Mouse (Mus musculus) bone marrow, adult 2 months (tissue): ENCODE results near the gene Cdk8.

Experiments
- CTCF ChIP-seq: fragments of 200-500 bp; IDR thresholded peaks from 2 replicates; pipeline ENCODE4 v1.5.1; 2011; ENCODE audit warnings: low read length, control low read depth; ENCODE audit not compliant: control insufficient read depth, insufficient read depth
- POLR2A ChIP-seq: fragments of 200-500 bp; IDR thresholded peaks from 2 replicates; pipeline ENCODE4 v1.6.1; 2011; ENCODE audit warnings: low read depth, mild to moderate bottlenecking, control low read depth, low read length, borderline replicate concordance; ENCODE audit not compliant: control insufficient read depth

DNA sequence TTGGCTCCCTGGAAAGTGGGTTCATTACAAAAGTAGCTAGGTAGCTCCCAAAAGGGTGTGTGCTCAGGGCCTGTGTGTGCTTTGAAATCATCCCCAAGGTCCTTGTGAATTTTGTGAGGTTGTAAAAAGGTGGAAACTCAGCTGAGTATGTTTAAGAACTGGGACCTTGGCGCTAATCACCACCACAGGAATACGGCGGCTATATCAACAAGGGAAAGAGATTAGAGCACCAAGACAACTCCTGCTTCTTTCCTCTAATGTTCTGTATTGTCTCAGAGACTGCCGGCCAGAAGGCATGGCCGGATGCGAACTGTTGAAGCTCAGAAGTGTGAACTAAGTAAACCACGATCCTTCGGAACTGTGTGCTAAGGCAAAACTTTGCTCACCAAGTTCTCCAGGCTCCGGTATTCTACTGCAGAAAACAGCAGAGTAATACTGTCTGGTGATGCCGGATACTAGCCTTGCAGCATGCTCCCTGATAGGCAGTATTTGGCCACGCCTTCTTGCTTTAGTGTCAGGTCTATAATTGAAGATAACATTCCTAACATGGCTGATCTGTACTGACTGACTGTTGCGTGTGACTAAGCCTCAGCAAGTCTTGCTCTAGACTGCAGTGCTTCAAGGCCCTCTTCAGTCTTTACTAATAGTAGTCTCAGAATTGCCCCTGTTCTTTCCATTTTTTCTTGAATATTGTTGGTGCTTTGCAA lies 19.5 kb downstream of the Cdk8 start:
- TF ChIP-seq POLR2A (no peak), CTCF (no peak)
